Mouse (Mus musculus): ENCODE data around the gene Chchd6.

DNA sequence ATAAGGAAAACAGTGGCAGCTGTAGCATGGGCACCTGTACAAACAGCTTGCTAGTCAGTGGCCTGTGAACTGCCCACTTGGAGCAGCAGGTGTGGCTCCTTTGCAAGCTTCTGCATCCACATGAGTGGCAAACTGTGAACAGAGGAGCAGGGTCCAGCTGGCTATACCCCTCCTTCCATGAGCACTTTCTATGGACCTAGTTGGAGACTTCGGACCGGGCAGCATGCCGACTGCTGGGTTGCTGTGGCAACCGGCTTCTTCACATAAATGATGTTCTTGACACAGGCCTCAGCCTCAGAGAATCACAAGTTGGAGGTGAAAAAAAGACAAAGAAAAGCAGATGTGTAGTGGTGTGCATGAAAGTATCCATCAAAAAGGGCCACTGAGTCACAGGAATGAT, 154.8 kb downstream of the Chchd6 start:
- no peak for TF ChIP-seq POLR2A (IDR thresholded peaks at IDR 0.05; ENCODE audit: low read depth, low read length)
- no peak for TF ChIP-seq CTCF (IDR thresholded peaks at IDR 0.05; ENCODE audit: extremely low read depth, insufficient read length, insufficient replicate concordance, low read depth, low read length)
